Mouse (Mus musculus) bone marrow, adult 2 months (tissue): ENCODE results near the gene Pgm2.

Experiments used
- CTCF ChIP-seq: fragments of 200-500 bp; IDR thresholded peaks from 2 replicates; pipeline ENCODE4 v1.5.1; 2011; ENCODE audit warnings: low read length, control low read depth; ENCODE audit not compliant: control insufficient read depth, insufficient read depth
- POLR2A ChIP-seq: fragments of 200-500 bp; IDR thresholded peaks from 2 replicates; pipeline ENCODE4 v1.6.1; 2011; ENCODE audit warnings: low read depth, mild to moderate bottlenecking, control low read depth, low read length, borderline replicate concordance; ENCODE audit not compliant: control insufficient read depth

GRCm38 (mm10) chr5:64046995-64047394 is 45.8 kb upstream of the Pgm2 start:
- no peak for TF ChIP-seq POLR2A
- no peak for TF ChIP-seq CTCF
